Mouse (Mus musculus) kidney, postnatal 0 days (tissue): ENCODE measurements around the gene Gtf3a. TPM values are rescaled to one million over a fixed set of nuclear protein-coding genes. Genes with fewer than 3 reads are reported as not detected.

ENCODE experiments used
- ATAC-seq: fragments of 200-750 bp; cut with Nextera tagmentation; replicated peaks from 2 replicates; pipeline ENCODE4 v1.8.0; 2017; ENCODE audit warnings: low read depth, moderate number of reproducible peaks, moderate TSS enrichment, moderate library complexity; ENCODE audit not compliant: low FRiP score
- DNase-seq: peaks from one replicate; pipeline ENCODE4 v3.0.0-alpha.2; 2016; ENCODE audit warnings: low spot score
- H3K27ac ChIP-seq: fragments of 300-500 bp; sonication (generic); 2 replicates; pipeline ENCODE4 v1.5.1; 2014; ENCODE audit warnings: mild to moderate bottlenecking
- H3K27me3 ChIP-seq: fragments of 300-500 bp; sonication (generic); 2 replicates; pipeline ENCODE4 v1.6.1; 2014; ENCODE audit warnings: low read length, mixed read lengths; ENCODE audit not compliant: insufficient read depth
- H3K36me3 ChIP-seq: fragments of 300-500 bp; sonication (generic); 2 replicates; pipeline ENCODE4 v1.6.1; 2014; ENCODE audit warnings: low read length, mixed read lengths; ENCODE audit not compliant: insufficient read depth
- H3K4me1 ChIP-seq: fragments of 300-500 bp; sonication (generic); replicated peaks from 2 replicates; pipeline ENCODE4 v1.6.1; 2014; ENCODE audit warnings: antibody characterized with exemption, low read length, mixed read lengths; ENCODE audit not compliant: insufficient read depth
- H3K4me2 ChIP-seq: fragments of 300-500 bp; sonication (generic); 2 replicates; pipeline ENCODE4 v1.6.1; 2014; ENCODE audit warnings: mild to moderate bottlenecking, low read length, moderate library complexity, mixed read lengths
- H3K4me3 ChIP-seq: fragments of 300-500 bp; sonication (generic); replicated peaks from 2 replicates; pipeline ENCODE4 v1.5.1; 2014; ENCODE audit warnings: low read depth, low read length
- H3K9ac ChIP-seq: fragments of 300-500 bp; sonication (generic); 2 replicates; pipeline ENCODE4 v1.6.1; 2014; ENCODE audit warnings: low read depth, low read length
- H3K9me3 ChIP-seq: fragments of 300-500 bp; sonication (generic); replicated peaks from 2 replicates; pipeline ENCODE4 v1.6.1; 2016; ENCODE audit warnings: low read length, inconsistent platforms, mixed read lengths
- CTCF ChIP-seq: IDR thresholded peaks from 2 replicates; pipeline ENCODE4 v1.5.1; 2016; ENCODE audit warnings: antibody characterized with exemption, low read depth, mild to moderate bottlenecking, moderate library complexity
- WGBS: fragments of 180-500 bp; shearing (Covaris S2); extraction: QIAGEN DNeasy Blood & Tissue Kit; methylation state at CpG from one replicate; pipeline ENCODE4 v1.1.7; 2014; 5-methylcytosine and 5-hydroxymethylcytosine counted together
- polyA plus RNA-seq: library from polyadenylated mRNA; unstranded; fragments of >200 nt; fragmentation: Nextera tagmentation; extraction: Ambion mirVana; gene quantifications from 2 replicates; pipeline ENCODE4 v1.2.1, GENCODE M21; 2015

Gene Gtf3a
- polyA plus RNA-seq, 1 experiment from 2014 or later: 112 TPM

DNA sequence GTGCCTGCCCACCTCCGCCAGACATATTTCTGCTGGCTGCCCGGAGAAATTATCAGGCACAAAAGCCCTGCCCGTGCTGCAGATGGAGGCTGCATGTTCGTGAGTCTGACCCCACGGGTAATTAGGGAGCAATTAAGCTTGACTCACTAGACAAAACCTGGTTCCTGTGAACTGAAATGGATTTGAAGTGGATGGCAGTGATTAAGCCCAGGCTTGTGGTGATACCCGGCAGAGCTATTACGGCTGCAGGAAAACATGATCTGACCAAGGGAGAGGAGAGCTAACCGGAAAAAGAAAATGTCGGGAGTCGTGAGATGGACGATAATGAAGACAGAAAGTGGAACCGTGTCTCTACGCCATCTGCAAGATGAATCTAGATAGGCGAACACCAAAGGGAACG lies 5.5 kb upstream of the Gtf3a start:
- no peak for ATAC-seq
- H3K27me3 ChIP-seq: no peaks in the 10 kb centered on the region
- H3K4me3 ChIP-seq: no peak overlapping the region
- no peaks in the 10 kb centered on the region for H3K36me3 ChIP-seq
- no peak overlapping the region for H3K9ac ChIP-seq
- DNase-seq: no peak
- no peak overlapping the region for H3K27ac ChIP-seq
- H3K9me3 ChIP-seq: no peaks in the 10 kb centered on the region
- WGBS: 76% methylated on average over 15 of the region's 15 CpGs
- H3K4me2 ChIP-seq: no peak overlapping the region
- TF ChIP-seq CTCF: no peak
- H3K4me1 ChIP-seq: no peaks in the 10 kb centered on the region

DNA sequence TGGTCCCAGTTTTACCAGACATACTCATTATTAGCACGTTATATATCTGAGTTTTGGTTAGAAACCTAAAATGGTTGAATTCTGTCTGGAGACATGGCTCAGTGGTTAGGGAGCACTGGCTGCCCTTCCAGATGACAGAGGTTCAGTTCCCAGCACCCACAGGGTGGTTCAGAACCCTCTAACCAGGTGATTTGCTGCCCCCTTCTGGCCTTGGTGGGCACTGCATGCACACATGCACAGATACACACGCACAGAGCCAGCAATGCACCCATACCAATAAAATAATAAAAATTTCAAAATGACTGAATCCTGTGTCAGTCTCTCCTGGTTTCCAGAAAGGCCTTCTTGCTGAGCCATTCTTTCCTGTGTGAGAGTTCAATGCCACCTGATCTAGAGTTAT lies 3.9 kb upstream of the Gtf3a start:
- 98% methylated on average over 2 of the region's 2 CpGs for WGBS
- no peak overlapping the region for H3K4me2 ChIP-seq
- peak; percentile 29; the same call in 1 of the 2 replicates for TF ChIP-seq CTCF
- H3K27me3 ChIP-seq: no peaks in the 10 kb centered on the region
- no peak overlapping the region for H3K27ac ChIP-seq
- no peak for ATAC-seq
- H3K9ac ChIP-seq: no peak overlapping the region
- 0 out of 2 replicates have a peak, but pooled peaks cover 3% of the 10 kb centered on the region for H3K4me1 ChIP-seq
- H3K4me3 ChIP-seq: no peak overlapping the region
- no peaks in the 10 kb centered on the region for H3K36me3 ChIP-seq
- DNase-seq: no peak
- H3K9me3 ChIP-seq: no peaks in the 10 kb centered on the region

DNA sequence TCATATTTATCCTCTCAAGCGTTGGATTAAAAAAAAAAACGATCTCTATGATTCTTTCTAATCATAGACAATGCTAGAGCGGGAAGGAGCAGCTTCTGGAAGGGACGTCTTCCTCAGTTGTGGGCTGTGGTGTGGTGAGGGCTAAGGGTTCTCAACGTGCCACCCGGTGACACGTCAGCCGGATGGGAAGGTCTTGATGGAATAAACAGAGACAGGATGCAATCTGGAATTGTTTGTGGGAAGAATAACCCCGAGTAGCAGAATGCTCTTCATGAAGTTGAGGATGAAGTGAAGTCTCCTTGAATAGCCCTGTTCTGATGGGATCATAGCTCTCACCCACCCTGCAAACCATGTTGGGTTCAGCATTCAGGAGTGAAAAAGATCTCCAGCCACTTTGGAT lies 1.8 kb upstream of the Gtf3a start:
- Histone ChIP-seq H3K9me3 (no peaks in the 10 kb centered on the region), H3K27me3 (no peaks in the 10 kb centered on the region), H3K4me3 (no peak overlapping the region), H3K9ac (no peak overlapping the region), H3K36me3 (peaks cover 5% of the 10 kb centered on the region), H3K27ac (no peak overlapping the region), H3K4me2 (no peak overlapping the region), H3K4me1 (0 out of 2 replicates have a peak, but pooled peaks cover 3% of the 10 kb centered on the region)
- ATAC-seq (no peak), DNase-seq (no peak)
- TF ChIP-seq CTCF: no peak
- 89% methylated on average over 9 of the region's 9 CpGs for WGBS

DNA sequence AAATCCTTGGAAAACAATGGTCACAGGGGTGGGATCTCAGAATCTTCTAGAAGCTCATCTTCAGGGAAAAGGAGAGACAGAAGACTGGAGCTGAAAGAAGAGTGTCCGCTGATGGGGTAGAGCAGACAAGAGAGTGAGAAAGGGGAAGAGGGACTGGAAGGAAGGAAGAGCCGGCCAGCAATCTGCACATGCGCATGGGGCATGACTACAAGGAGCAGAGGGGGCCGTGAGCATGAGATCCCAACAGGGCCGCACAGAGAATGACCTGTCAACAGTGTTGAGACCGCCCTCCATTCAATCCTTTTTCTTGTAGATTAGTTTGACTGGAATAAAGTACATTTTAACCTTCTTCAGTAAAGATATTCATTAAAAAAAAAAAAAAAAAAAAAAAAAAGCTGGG lies 960 bp upstream of the Gtf3a start:
- 88% methylated on average over 6 of the region's 6 CpGs for WGBS
- Histone ChIP-seq H3K4me1 (0 out of 2 replicates have a peak, but pooled peaks cover 3% of the 10 kb centered on the region), H3K4me2 (no peak overlapping the region), H3K9ac (no peak overlapping the region), H3K4me3 (no peak overlapping the region), H3K36me3 (peaks cover 13% of the 10 kb centered on the region), H3K27ac (no peak overlapping the region), H3K27me3 (no peaks in the 10 kb centered on the region), H3K9me3 (no peaks in the 10 kb centered on the region)
- ATAC-seq: no peak
- no peak for DNase-seq
- TF ChIP-seq CTCF: no peak

DNA sequence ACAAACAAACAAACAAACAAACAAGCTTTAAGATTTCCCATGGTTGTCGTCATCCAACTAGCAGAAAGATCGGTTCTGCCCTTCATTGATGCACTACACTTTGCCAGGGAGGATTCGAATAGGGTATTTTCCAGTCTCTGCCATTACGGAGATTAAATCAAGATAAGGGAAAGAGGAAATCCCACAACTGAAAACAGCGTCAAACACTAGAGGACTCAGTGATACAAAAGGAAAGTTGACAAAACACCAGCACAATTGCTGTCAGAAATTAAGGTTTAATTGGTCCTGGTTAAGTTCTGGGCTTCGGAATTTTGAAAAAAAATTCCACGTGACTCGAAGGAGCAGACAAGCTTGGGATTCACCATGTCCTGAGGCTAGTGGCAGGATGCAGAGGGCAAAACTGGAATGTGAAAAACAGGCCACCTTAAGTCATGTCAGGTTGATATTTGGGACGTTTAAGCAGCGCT lies 383 bp upstream of the Gtf3a start:
- H3K4me3 ChIP-seq: peak overlapping the region; percentile 69
- H3K4me2 ChIP-seq: peak overlapping the region; percentile 97
- H3K27ac ChIP-seq: peak overlapping the region; percentile 87
- H3K27me3 ChIP-seq: no peaks in the 10 kb centered on the region
- peaks cover 19% of the 10 kb centered on the region for H3K36me3 ChIP-seq
- no peak for TF ChIP-seq CTCF
- H3K9ac ChIP-seq: peak overlapping the region; percentile 83
- no peak for ATAC-seq
- H3K4me1 ChIP-seq: 0 out of 2 replicates have a peak, but pooled peaks cover 3% of the 10 kb centered on the region
- no peaks in the 10 kb centered on the region for H3K9me3 ChIP-seq
- DNase-seq: no peak
- 17% methylated on average over 10 of the region's 10 CpGs for WGBS

DNA sequence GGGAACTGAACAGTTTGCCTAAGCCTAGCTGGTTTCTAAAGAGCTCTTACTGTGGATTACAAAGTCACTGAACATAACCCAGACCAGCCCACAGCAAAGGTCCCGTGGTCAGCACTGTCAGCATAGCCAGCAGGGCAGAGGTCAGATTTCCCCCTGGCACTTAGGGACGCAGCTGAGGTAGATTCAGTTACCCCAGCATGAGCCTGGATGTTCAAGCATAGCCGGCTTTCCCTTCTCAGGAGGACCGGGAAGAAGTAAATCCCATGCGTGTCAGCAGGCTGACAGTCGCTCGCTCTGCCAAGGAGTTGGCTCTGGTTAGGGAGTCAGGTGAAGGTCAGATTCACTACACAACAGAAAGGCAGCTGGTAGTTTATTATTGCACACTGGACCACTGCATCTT lies 6.1 kb downstream of the Gtf3a start:
- Histone ChIP-seq H3K4me1 (no peaks in the 10 kb centered on the region), H3K36me3 (peaks cover 72% of the 10 kb centered on the region), H3K9me3 (no peaks in the 10 kb centered on the region), H3K4me3 (no peak overlapping the region), H3K27ac (no peak overlapping the region), H3K9ac (no peak overlapping the region), H3K27me3 (no peaks in the 10 kb centered on the region), H3K4me2 (no peak overlapping the region)
- no peak for DNase-seq
- no peak for ATAC-seq
- no peak for TF ChIP-seq CTCF
- WGBS: 70% methylated on average over 7 of the region's 7 CpGs

DNA sequence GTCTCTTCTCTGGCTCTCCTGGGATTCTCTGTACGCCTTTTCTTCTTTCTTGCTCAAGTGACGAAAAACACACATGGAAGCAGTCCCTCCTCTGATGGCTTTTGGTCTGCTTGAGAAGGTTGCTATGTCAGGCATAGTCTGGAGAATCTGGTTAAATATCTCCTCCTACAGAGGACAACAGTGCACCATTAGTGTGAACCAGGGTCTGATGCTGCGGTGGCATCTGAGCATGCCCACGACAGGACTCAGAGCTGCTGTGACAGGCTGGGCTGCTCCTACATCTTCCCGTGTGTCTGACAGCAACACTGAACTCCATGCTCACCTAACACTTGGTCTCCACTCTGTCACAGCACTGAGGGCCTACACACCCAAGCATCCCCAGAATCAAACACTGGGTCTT lies 7.2 kb downstream of the Gtf3a start:
- no peak for DNase-seq
- Histone ChIP-seq H3K4me2 (no peak overlapping the region), H3K9me3 (no peaks in the 10 kb centered on the region), H3K27me3 (no peaks in the 10 kb centered on the region), H3K4me1 (no peaks in the 10 kb centered on the region), H3K9ac (no peak overlapping the region), H3K4me3 (no peak overlapping the region), H3K27ac (no peak overlapping the region), H3K36me3 (peaks cover 72% of the 10 kb centered on the region)
- WGBS: 88% methylated on average over 5 of the region's 5 CpGs
- ATAC-seq: no peak
- no peak for TF ChIP-seq CTCF
